Mouse (Mus musculus): ENCODE data around the gene Inpp1. TPM values are rescaled to one million over a fixed set of nuclear protein-coding genes. Genes with fewer than 3 reads are reported as not detected.

Inpp1 gene
- polyA plus RNA-seq, 1 experiment from 2014 or later, result 36.8 TPM

DNA sequence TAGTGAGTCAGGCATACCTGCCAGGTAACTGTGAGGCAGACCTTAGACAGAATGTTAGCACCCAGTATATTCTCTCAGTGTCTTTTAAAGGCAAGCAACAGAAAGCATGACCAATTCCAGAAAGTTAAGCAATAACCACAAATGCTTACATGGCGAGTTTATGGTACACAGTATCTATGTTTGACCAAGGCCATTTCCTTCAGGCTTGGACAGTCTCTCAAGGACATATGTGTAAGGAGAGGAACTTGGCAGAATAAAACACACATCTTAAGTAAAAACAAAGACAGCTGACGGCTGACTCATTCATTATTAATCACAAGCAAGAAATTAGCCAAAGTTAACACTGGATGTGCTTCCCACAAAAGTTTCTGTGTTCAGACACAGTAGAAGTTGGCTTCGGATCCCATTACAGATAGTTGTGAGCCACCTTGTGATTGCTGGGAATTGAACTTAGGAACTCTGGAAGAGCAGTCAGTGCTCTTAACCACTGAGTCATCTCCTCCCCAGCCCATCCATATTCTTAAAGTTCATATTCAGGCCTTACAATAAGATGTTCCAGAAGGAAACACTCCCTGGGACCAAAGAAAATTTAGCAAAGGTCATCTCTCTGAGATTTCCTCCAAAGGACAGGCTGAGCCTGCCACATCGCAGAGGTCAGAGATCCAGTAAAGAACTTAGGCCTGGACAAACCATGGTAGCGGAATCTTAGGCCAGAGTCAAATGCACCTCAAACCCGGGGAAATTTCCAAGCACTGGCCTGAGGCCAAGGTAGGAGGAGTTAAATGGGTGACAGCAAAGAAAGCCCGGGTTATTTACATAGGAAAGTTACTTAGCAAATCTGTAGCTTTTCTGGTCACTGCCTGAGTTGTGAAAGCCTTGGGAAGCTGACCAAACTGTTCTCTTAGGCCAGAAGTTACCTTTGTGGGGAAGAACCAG is 52.0 kb downstream of the Inpp1 start:
- H3K27ac ChIP-seq, result no peak overlapping the region
- no peak overlapping the region for H3K9ac ChIP-seq
- H3K4me1 ChIP-seq, result no peaks in the 10 kb centered on the region
- H3K36me3 ChIP-seq (replicated peaks), result no peaks in the 10 kb centered on the region
- 80% methylated on average over 7 of the region's 7 CpGs for WGBS
- no peaks in the 10 kb centered on the region for H3K27me3 ChIP-seq (replicated peaks)
- no peaks in the 10 kb centered on the region for H3K9me3 ChIP-seq
- H3K4me2 ChIP-seq, result no peak overlapping the region
- ATAC-seq (replicated peaks), result no peak
- no peak overlapping the region for H3K4me3 ChIP-seq

GRCm38 (mm10) chr1:52763894-52764809 is 53.3 kb downstream of the Inpp1 start:
- no peaks in the 10 kb centered on the region for H3K9me3 ChIP-seq
- H3K36me3 ChIP-seq (replicated peaks), result no peaks in the 10 kb centered on the region
- no peak for ATAC-seq (replicated peaks)
- H3K9ac ChIP-seq, result no peak overlapping the region
- no peak overlapping the region for H3K4me3 ChIP-seq
- no peaks in the 10 kb centered on the region for H3K27me3 ChIP-seq (replicated peaks)
- WGBS, result 80% methylated on average over 4 of the region's 4 CpGs
- no peak overlapping the region for H3K27ac ChIP-seq
- H3K4me1 ChIP-seq, result no peaks in the 10 kb centered on the region
- H3K4me2 ChIP-seq, result no peak overlapping the region

DNA sequence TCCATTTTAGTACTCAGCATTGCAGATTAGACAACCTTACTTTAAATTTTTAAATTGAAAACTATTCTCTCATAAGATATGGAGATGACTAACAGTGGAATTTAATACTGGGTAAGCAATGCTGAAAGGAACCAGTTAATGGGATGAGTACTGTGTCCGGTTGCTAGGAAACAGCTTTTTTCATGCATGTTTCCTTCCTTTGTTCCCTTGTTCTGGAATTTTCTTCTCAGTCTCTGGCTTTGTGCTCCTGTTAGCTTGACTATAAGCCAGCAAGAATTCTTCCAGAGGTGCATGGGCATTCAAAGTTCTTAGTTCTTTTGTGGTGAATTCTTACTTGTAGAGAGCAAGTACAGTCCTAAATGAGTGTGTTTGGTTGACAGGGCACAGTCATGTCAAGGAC is 59.3 kb downstream of the Inpp1 start:
- Histone ChIP-seq H3K9me3 (no peaks in the 10 kb centered on the region), H3K4me3 (no peak overlapping the region), H3K36me3 (replicated peaks) (no peaks in the 10 kb centered on the region), H3K4me2 (no peak overlapping the region), H3K27me3 (replicated peaks) (no peaks in the 10 kb centered on the region), H3K4me1 (peaks cover 3% of the 10 kb centered on the region; the same call in 1 of the 2 replicates), H3K27ac (no peak overlapping the region), H3K9ac (no peak overlapping the region)
- ATAC-seq (replicated peaks), result peak; percentile 73; the same call in 1 of the 2 replicates
- 56% methylated on average over 1 of the region's 1 CpGs for WGBS

DNA sequence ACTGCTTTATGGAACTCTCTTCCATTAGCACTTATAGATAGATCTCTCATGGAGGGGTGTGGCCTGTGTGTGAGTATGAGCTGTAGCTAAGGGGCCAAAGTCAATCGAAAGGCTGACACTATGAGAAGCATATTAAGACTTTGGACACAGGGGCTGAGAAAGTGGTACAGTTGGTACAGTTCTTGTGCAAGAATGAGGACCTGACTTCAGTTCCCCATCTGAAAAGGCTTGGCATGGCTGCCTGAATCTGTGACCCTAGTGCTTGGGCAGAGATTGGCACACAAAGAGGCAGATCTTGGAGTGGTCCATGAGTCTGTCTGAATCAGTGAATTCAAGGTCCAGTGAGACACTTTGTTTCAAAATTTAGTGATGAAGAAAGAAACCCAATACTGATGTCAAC is 63.2 kb downstream of the Inpp1 start:
- Histone ChIP-seq H3K4me3 (no peak overlapping the region), H3K4me2 (no peak overlapping the region), H3K27ac (no peak overlapping the region), H3K36me3 (replicated peaks) (no peaks in the 10 kb centered on the region), H3K9ac (no peak overlapping the region), H3K9me3 (no peaks in the 10 kb centered on the region), H3K27me3 (replicated peaks) (no peaks in the 10 kb centered on the region), H3K4me1 (peaks cover 3% of the 10 kb centered on the region; the same call in 1 of the 2 replicates)
- no peak for ATAC-seq (replicated peaks)
- WGBS, result 90% methylated on average over 1 of the region's 1 CpGs

- Histone ChIP-seq H3K9me3 (no peaks in the 10 kb centered on the region), H3K27me3 (replicated peaks) (no peaks in the 10 kb centered on the region), H3K4me2 (no peak overlapping the region), H3K27ac (no peak overlapping the region), H3K4me1 (peaks cover 3% of the 10 kb centered on the region; the same call in 1 of the 2 replicates), H3K4me3 (no peak overlapping the region), H3K36me3 (replicated peaks) (no peaks in the 10 kb centered on the region), H3K9ac (no peak overlapping the region)
- no peak for ATAC-seq (replicated peaks)
- 76% methylated on average over 2 of the region's 2 CpGs for WGBS
These were observed 63.7 kb downstream of the Inpp1 start for GRCm38 (mm10) chr1:52753828-52754227.

- no peak for ATAC-seq (replicated peaks)
- no peaks in the 10 kb centered on the region for H3K27me3 ChIP-seq (replicated peaks)
- WGBS, result 74% methylated on average over 3 of the region's 3 CpGs
- no peaks in the 10 kb centered on the region for H3K9me3 ChIP-seq
- no peak overlapping the region for H3K9ac ChIP-seq
- no peak overlapping the region for H3K4me2 ChIP-seq
- H3K27ac ChIP-seq, result no peak overlapping the region
- H3K4me1 ChIP-seq, result no peaks in the 10 kb centered on the region
- H3K36me3 ChIP-seq (replicated peaks), result no peaks in the 10 kb centered on the region
- no peak overlapping the region for H3K4me3 ChIP-seq
These were observed 64.8 kb downstream of the Inpp1 start for GRCm38 (mm10) chr1:52752706-52753105.

DNA sequence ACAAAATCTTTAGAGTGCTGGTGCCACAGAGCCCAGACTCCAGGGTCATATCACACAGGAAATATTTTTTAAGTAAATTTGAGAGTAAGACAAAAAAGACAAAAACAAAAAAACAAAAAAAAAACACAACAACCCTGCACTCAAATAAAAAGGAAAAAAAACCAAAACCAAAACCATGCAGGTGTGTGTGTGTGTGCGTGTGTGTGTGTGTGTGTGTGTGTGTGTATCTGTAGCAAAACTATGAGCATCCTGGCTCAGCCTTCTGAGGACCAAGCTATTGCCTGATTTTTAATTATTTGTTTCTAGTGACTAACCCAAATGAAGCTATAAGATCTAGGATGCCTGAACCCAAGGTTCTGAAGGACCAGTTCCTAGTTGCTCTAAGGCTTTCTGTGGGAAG is 65.9 kb downstream of the Inpp1 start:
- no peaks in the 10 kb centered on the region for H3K4me1 ChIP-seq
- ATAC-seq (replicated peaks), result no peak
- no peak overlapping the region for H3K9ac ChIP-seq
- H3K27me3 ChIP-seq (replicated peaks), result no peaks in the 10 kb centered on the region
- H3K9me3 ChIP-seq, result no peaks in the 10 kb centered on the region
- no peak overlapping the region for H3K27ac ChIP-seq
- no peak overlapping the region for H3K4me2 ChIP-seq
- no peaks in the 10 kb centered on the region for H3K36me3 ChIP-seq (replicated peaks)
- WGBS, result 100% methylated on average over 1 of the region's 1 CpGs
- H3K4me3 ChIP-seq, result no peak overlapping the region

- WGBS, result 98% methylated on average over 1 of the region's 1 CpGs
- Histone ChIP-seq H3K4me3 (no peak overlapping the region), H3K9ac (no peak overlapping the region), H3K27ac (no peak overlapping the region), H3K9me3 (no peaks in the 10 kb centered on the region), H3K36me3 (replicated peaks) (no peaks in the 10 kb centered on the region), H3K27me3 (replicated peaks) (no peaks in the 10 kb centered on the region), H3K4me2 (no peak overlapping the region), H3K4me1 (no peaks in the 10 kb centered on the region)
- no peak for ATAC-seq (replicated peaks)
These were observed 67.5 kb downstream of the Inpp1 start for GRCm38 (mm10) chr1:52749978-52750377.

DNA sequence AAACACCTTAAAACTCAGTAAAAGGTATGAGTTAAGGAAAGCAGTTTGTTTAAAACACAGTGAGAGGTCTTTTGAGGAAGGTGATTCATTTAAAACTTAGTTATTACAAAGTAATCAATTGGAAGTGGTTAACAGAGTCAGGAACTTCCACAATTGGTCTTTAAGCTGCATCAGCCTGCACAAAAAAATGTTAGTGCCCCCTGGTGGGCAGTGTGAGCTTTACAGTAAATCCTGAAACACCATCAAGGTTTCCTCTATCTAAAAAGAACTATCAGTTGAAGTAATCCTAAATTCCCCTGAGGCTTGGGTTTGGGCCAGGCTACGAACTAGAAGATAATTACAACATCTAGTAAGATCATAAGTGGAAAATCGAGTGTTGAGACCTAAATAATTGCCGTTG is 69.2 kb downstream of the Inpp1 start:
- Histone ChIP-seq H3K4me3 (no peak overlapping the region), H3K27ac (no peak overlapping the region), H3K4me2 (no peak overlapping the region), H3K36me3 (replicated peaks) (no peaks in the 10 kb centered on the region), H3K9me3 (no peaks in the 10 kb centered on the region), H3K9ac (no peak overlapping the region), H3K4me1 (no peaks in the 10 kb centered on the region), H3K27me3 (replicated peaks) (no peaks in the 10 kb centered on the region)
- 23% methylated on average over 3 of the region's 3 CpGs for WGBS
- no peak for ATAC-seq (replicated peaks)

DNA sequence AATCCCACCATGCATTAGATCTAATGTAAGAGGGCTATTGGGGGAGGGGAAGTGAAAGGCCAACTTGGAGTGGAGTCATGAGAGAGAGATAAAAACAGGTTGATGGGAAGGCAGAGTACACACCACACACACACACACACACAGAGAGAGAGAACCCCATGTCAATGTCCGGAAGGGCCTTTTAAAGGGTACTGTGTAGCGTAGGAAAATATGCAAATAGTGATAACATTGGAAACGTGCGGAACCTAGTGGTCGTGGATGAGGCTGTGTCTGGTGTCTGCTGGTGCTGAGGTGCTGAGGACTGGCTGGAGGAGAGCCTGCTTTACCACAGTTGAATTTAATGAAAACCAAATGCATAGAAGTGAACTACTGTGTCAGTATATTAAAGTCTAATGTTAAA is 74.9 kb downstream of the Inpp1 start:
- no peak overlapping the region for H3K27ac ChIP-seq
- 86% methylated on average over 5 of the region's 5 CpGs for WGBS
- H3K36me3 ChIP-seq (replicated peaks), result no peaks in the 10 kb centered on the region
- H3K9me3 ChIP-seq, result no peaks in the 10 kb centered on the region
- ATAC-seq (replicated peaks), result no peak
- no peak overlapping the region for H3K9ac ChIP-seq
- no peak overlapping the region for H3K4me2 ChIP-seq
- no peaks in the 10 kb centered on the region for H3K4me1 ChIP-seq
- H3K4me3 ChIP-seq, result no peak overlapping the region
- no peaks in the 10 kb centered on the region for H3K27me3 ChIP-seq (replicated peaks)
